Mouse (Mus musculus) myocyte (in vitro differentiated cells): ENCODE results near the gene Med28. TPM values are rescaled to one million over a fixed set of nuclear protein-coding genes. Genes with fewer than 3 reads are reported as not detected.

Experiments
- H3K27me3 ChIP-seq: one replicate; pipeline ENCODE4 v1.6.1; 2011; ENCODE audit not compliant: control insufficient read depth, insufficient read depth, insufficient read length
- H3K36me3 ChIP-seq: one replicate; pipeline ENCODE4 v1.6.1; 2011; ENCODE audit not compliant: control insufficient read depth, insufficient read depth
- H3K4me2 ChIP-seq: one replicate; pipeline ENCODE4 v1.6.1; 2011; ENCODE audit warnings: low read depth, control low read depth
- H3K4me3 ChIP-seq: one replicate; pipeline ENCODE4 v1.5.1; 2011; ENCODE audit warnings: mild to moderate bottlenecking, control low read depth, moderate library complexity
- H3K79me2 ChIP-seq: one replicate; pipeline ENCODE4 v1.6.1; 2011; ENCODE audit not compliant: control insufficient read depth, insufficient read depth
- H3ac ChIP-seq: one replicate; pipeline ENCODE4 v1.6.1; 2011; ENCODE audit not compliant: control insufficient read depth, insufficient read length
- CEBPB ChIP-seq: IDR thresholded peaks from 2 replicates; pipeline ENCODE4 v1.6.1; 2011; ENCODE audit warnings: mild to moderate bottlenecking, moderate library complexity; ENCODE audit not compliant: poor library complexity, insufficient read depth, severe bottlenecking
- E2F4 ChIP-seq: IDR thresholded peaks from one replicate; pipeline ENCODE4 v1.6.1; 2011; ENCODE audit warnings: mild to moderate bottlenecking, control low read depth, moderate library complexity; ENCODE audit not compliant: insufficient read depth
- MAX ChIP-seq: IDR thresholded peaks from one replicate; pipeline ENCODE4 v1.6.1; 2011; ENCODE audit warnings: low read depth, mild to moderate bottlenecking, control low read depth
- MYOD1 ChIP-seq, 3 experiments: IDR thresholded peaks; one replicate each; pipeline ENCODE4 v1.6.1; 2011; ENCODE audit warnings: control low read depth in 2 of 3, low read depth in 2 of 3, mild to moderate bottlenecking in 2 of 3, moderate library complexity in 1 of 3; ENCODE audit not compliant: insufficient read length in 2 of 3, control insufficient read depth in 1 of 3
- MYOG ChIP-seq, 3 experiments: IDR thresholded peaks; one replicate each; pipeline ENCODE4 v1.6.1; 2011; ENCODE audit warnings: control low read depth in 2 of 3, low read depth in 2 of 3, mild to moderate bottlenecking in 2 of 3; ENCODE audit not compliant: insufficient read length in 2 of 3, control insufficient read depth in 1 of 3, insufficient read depth in 1 of 3
- POLR2A ChIP-seq: IDR thresholded peaks from one replicate; pipeline ENCODE4 v1.6.1; 2011; ENCODE audit warnings: low read depth, mild to moderate bottlenecking, control low read depth, moderate library complexity; ENCODE audit not compliant: insufficient read length
- POLR2AphosphoS2 ChIP-seq: IDR thresholded peaks from one replicate; pipeline ENCODE4 v1.6.1; 2011; ENCODE audit warnings: low read depth, control low read depth; ENCODE audit not compliant: insufficient read length
- REST ChIP-seq: IDR thresholded peaks from one replicate; pipeline ENCODE4 v1.6.1; 2011; ENCODE audit warnings: mild to moderate bottlenecking, control low read depth, moderate library complexity; ENCODE audit not compliant: insufficient read depth, insufficient read length
- SRF ChIP-seq: IDR thresholded peaks from one replicate; pipeline ENCODE4 v1.6.1; 2011; ENCODE audit warnings: low read depth; ENCODE audit not compliant: control insufficient read depth, insufficient read length
- TCF12 ChIP-seq: IDR thresholded peaks from one replicate; pipeline ENCODE4 v1.6.1; 2011; ENCODE audit warnings: mild to moderate bottlenecking, control low read depth; ENCODE audit not compliant: poor library complexity, insufficient read depth, severe bottlenecking
- TCF3 ChIP-seq: IDR thresholded peaks from one replicate; pipeline ENCODE4 v1.6.1; 2011; ENCODE audit warnings: low read depth, control low read depth; ENCODE audit not compliant: insufficient read length
- USF1 ChIP-seq: IDR thresholded peaks from one replicate; pipeline ENCODE4 v1.6.1; 2011; ENCODE audit warnings: low read depth, mild to moderate bottlenecking, control low read depth, moderate library complexity
- polyA plus RNA-seq: library from polyadenylated mRNA; unstranded; fragments of >200 nt; fragmentation: generic; extraction: Trizol; gene quantifications from one replicate; pipeline ENCODE4 v1.2.1, GENCODE M21; 2012; ENCODE audit warnings: missing spikeins

Gene Med28
- polyA plus RNA-seq, 1 experiment, result 152 TPM

DNA sequence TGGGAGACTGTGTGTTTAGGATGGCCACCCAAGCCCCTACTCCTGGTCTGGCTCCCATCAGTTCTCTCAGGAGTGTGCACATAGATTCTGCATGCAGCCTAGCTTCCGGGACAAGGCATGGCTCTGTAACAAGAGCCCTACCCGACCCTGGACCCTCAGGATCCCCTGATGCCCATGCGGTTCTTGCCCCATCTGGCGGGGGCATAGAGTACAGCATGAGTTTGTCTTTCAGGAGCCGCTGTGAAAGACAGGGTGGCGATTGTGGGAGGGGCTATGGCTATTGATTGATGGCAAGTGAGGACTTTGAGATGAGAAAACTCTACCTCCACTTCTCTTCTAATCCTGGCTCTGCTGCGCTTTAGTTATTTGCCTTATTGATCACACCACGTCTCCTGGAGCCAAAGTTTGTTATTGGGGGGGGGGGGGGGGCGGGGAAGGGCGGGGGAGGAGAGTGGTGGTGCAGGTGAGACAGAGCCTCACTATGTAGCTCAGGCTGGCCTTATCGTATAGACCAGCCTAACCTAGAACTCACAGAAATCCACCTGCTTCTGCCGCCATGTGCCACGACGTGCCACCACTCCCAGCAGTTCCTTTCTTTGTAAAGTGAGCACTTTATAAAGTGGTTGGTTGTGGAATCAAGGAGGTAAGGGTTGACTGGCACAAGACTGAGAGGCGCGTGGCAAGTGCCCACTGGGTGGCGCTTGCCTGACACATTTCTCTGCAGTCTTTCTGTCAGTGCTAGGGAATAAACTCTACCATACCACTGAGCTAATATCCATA lies 14.5 kb downstream of the Med28 start:
- Histone ChIP-seq H3K79me2 (no peaks in the 10 kb centered on the region), H3K27me3 (no peaks in the 10 kb centered on the region), H3K4me3 (no peak overlapping the region), H3ac (no peak overlapping the region), H3K4me2 (no peak overlapping the region), H3K36me3 (no peaks in the 10 kb centered on the region)
- TF ChIP-seq TCF3 (no peak), POLR2A (no peak), MAX (no peak), MYOD1 (IDR thresholded peaks at IDR 0.05; ENCODE audit: control insufficient read depth in 1 of 3, insufficient read length in 2 of 3, low read depth in 2 of 3) (no peak), MYOG (IDR thresholded peaks at IDR 0.05; ENCODE audit: control insufficient read depth in 1 of 3, insufficient read depth in 1 of 3, insufficient read length in 2 of 3, low read depth in 2 of 3) (no peak), USF1 (no peak), SRF (no peak), E2F4 (no peak), CEBPB (no peak), TCF12 (no peak), POLR2AphosphoS2 (no peak), REST (no peak)

DNA sequence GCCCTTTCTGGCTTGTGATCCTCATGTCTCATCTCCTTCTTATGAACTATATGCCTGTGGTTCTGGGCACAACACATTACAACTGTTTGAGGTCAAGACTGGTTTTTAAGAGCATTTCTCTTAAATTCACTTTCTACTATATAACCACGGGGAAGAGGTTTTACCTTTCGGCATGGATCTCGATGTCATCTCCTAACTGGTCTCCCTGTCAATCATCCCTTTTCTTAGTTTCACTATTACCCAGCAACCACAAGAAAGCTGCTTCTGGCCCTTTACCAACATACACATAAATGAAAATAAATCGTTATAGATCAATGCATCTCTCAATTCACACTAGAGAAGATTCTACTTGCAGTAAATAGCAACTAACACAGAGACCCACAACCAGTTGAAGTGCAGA lies 15.1 kb downstream of the Med28 start:
- Histone ChIP-seq H3ac (no peak overlapping the region), H3K4me2 (no peak overlapping the region), H3K79me2 (no peaks in the 10 kb centered on the region), H3K36me3 (no peaks in the 10 kb centered on the region), H3K27me3 (no peaks in the 10 kb centered on the region), H3K4me3 (no peak overlapping the region)
- TF ChIP-seq POLR2A (no peak), TCF3 (no peak), TCF12 (no peak), SRF (no peak), E2F4 (no peak), CEBPB (no peak), MAX (no peak), POLR2AphosphoS2 (no peak), USF1 (no peak), MYOG (IDR thresholded peaks at IDR 0.05; ENCODE audit: control insufficient read depth in 1 of 3, insufficient read depth in 1 of 3, insufficient read length in 2 of 3, low read depth in 2 of 3) (no peak), MYOD1 (IDR thresholded peaks at IDR 0.05; ENCODE audit: control insufficient read depth in 1 of 3, insufficient read length in 2 of 3, low read depth in 2 of 3) (no peak), REST (no peak)

DNA sequence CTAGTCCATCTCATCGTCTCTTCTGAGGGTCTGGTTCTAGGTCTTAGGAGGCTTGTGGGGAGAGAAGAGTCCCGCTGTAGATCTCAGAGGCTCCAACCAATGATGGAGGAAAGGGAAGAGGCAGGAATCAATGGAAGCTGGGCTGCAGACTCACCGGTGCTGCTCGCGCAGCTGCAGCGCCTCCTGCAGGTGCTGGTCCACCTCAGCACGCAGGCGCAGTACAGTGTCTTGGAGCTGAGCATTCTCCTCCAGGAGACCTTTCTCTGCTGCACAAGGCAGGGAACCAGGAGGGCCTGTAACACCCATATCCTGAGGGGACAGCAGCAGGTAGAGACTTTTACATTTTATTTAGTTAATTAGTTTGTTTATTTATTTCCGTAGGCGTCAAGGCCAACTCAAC lies 19.5 kb downstream of the Med28 start:
- H3K79me2 ChIP-seq, result no peaks in the 10 kb centered on the region
- no peak overlapping the region for H3K4me3 ChIP-seq
- no peak for TF ChIP-seq CEBPB
- no peaks in the 10 kb centered on the region for H3K36me3 ChIP-seq
- H3ac ChIP-seq, result no peak overlapping the region
- H3K27me3 ChIP-seq, result no peaks in the 10 kb centered on the region
- no peak overlapping the region for H3K4me2 ChIP-seq

DNA sequence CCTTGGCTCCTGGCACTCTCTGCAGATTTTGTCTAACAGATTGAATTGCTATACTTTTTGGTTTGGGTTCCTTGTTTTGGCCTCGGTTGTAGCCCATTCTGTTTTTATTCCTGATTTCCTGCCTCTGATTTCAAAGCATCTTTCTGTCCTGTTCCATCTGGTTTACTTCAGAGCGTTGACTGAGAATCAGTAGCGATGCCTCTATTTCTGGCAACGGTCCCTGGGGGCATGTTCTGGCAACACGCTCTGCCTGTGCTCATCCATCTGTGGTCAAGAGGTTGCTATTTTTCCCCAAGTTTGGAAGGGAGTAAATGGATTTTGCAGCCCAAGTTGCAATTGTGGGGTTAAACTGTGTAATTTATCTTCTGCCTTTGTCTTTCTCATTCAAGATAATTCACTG lies 23.3 kb downstream of the Med28 start:
- H3ac ChIP-seq, result no peak overlapping the region
- no peak overlapping the region for H3K4me2 ChIP-seq
- no peaks in the 10 kb centered on the region for H3K27me3 ChIP-seq
- no peak overlapping the region for H3K4me3 ChIP-seq
- no peak for TF ChIP-seq MYOD1 (IDR thresholded peaks at IDR 0.05; ENCODE audit: control insufficient read depth in 1 of 3, insufficient read length in 2 of 3, low read depth in 2 of 3)
- TF ChIP-seq E2F4, result no peak
- TF ChIP-seq CEBPB, result no peak
- no peak for TF ChIP-seq POLR2A
- TF ChIP-seq POLR2AphosphoS2, result no peak
- no peak for TF ChIP-seq MYOG (IDR thresholded peaks at IDR 0.05; ENCODE audit: control insufficient read depth in 1 of 3, insufficient read depth in 1 of 3, insufficient read length in 2 of 3, low read depth in 2 of 3)
- TF ChIP-seq REST, result no peak
- H3K36me3 ChIP-seq, result no peaks in the 10 kb centered on the region
- H3K79me2 ChIP-seq, result no peaks in the 10 kb centered on the region

DNA sequence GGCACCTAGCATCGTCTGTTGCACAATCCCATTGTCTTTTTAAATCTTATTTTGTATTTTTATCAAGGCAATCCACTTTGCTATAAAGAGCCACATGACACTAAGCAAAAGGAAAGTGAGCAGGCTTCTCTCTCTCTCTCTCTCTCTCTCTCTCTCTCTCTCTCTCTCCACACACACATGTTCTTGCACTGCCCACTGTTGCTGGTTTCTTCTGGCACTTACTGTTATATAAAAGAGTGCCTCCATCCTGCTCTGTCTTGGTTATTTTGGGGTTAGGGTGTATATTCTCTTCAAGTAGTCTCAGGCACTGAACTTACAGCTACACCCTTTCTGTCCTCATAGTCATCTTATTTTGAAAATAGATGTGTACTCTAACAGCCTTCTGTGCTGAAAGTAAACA lies 29.6 kb downstream of the Med28 start:
- Histone ChIP-seq H3K4me3 (no peak overlapping the region), H3K36me3 (no peaks in the 10 kb centered on the region), H3K79me2 (no peaks in the 10 kb centered on the region), H3K4me2 (no peak overlapping the region), H3K27me3 (no peaks in the 10 kb centered on the region), H3ac (no peak overlapping the region)
- TF ChIP-seq MYOG (IDR thresholded peaks at IDR 0.05; ENCODE audit: control insufficient read depth in 1 of 3, insufficient read depth in 1 of 3, insufficient read length in 2 of 3, low read depth in 2 of 3), result no peak
- no peak for TF ChIP-seq TCF3
- no peak for TF ChIP-seq SRF
- TF ChIP-seq POLR2A, result no peak
- no peak for TF ChIP-seq TCF12
- no peak for TF ChIP-seq MAX
